Comparison of ENCODE assay signal across 9 mouse cellular contexts in genomic region chr13:4662336-4663101, GRCm38 (mm10). TPM values are rescaled to one million over a fixed set of nuclear protein-coding genes. Genes with fewer than 3 reads are reported as not detected.
DNase-seq lines count a peak whose midpoint lies in the region; ATAC-seq and TF ChIP-seq lines count a peak whose summit lies in the region.
"Had no signal": no experiment of that assay in that cellular context is flagged by ENCODE, and none has a peak within 500 bp of the region (broad histone marks: within the 10 kb centered on the region; RNA-seq: fewer than 3 reads in every experiment).

No protein-coding gene starts in this region.

- no peak overlapping the region for H3K27ac ChIP-seq in forebrain, embryonic 16.5 days (ENCODE audit: low read length)
- H3K27ac ChIP-seq in intestine, embryonic 16.5 days (ENCODE audit: low read length) = no peak overlapping the region
- H3K27ac ChIP-seq in liver, embryonic 15.5 days (replicated peaks) = no peak overlapping the region
- H3K27ac ChIP-seq: heart, embryonic 15.5 days had no signal

- TF ChIP-seq CTCF in brain, embryonic 14.5 days (IDR thresholded peaks at IDR 0.05; ENCODE audit: borderline replicate concordance, extremely low read depth, insufficient read depth, insufficient read length) = peak; percentile 49; the same call in 1 of the 2 replicates

- TF ChIP-seq POLR2A in brain, embryonic 14.5 days (IDR thresholded peaks at IDR 0.05; ENCODE audit: borderline replicate concordance, extremely low read depth, insufficient read depth, insufficient read length, poor library complexity, severe bottlenecking) = no peak

- no peak overlapping the region for H3K4me3 ChIP-seq in forebrain, embryonic 16.5 days (replicated peaks; ENCODE audit: low read length)
- no peak overlapping the region for H3K4me3 ChIP-seq in intestine, embryonic 16.5 days (ENCODE audit: low read length)
- H3K4me3 ChIP-seq in liver, embryonic 15.5 days (replicated peaks) = no peak overlapping the region
- H3K4me3 ChIP-seq: heart, embryonic 15.5 days had no signal

- peak; percentile 79 for ATAC-seq in forebrain, embryonic 16.5 days
- peak; percentile 83 for ATAC-seq in intestine, embryonic 16.5 days
- ATAC-seq in liver, embryonic 15.5 days (ENCODE audit: insufficient read depth) = 0 out of 2 replicates have a peak, but pooled peaks have one; percentile 42

- no peaks in the 10 kb centered on the region for H3K27me3 ChIP-seq in forebrain, embryonic 16.5 days (replicated peaks; ENCODE audit: control insufficient read depth, insufficient read depth, low read length)
- no peaks in the 10 kb centered on the region for H3K27me3 ChIP-seq in intestine, embryonic 16.5 days (replicated peaks; ENCODE audit: control insufficient read depth, insufficient read depth, low read length)
- no peaks in the 10 kb centered on the region for H3K27me3 ChIP-seq in liver, embryonic 15.5 days
- H3K27me3 ChIP-seq: heart, embryonic 15.5 days had no signal

- intact Hi-C loops in gastrocnemius, postnatal 36 days (cut with DNase I) = loop anchor here (10.0 kb wide), 1 partner anchor 1872 kb away; no protein-coding TSS in a partner anchor

- H3K4me2 ChIP-seq in forebrain, embryonic 16.5 days (ENCODE audit: low read length) = peak overlapping the region; percentile 3; the same call in 1 of the 2 replicates
- no peak overlapping the region for H3K4me2 ChIP-seq in intestine, embryonic 16.5 days (ENCODE audit: low read depth, low read length)
- H3K4me2 ChIP-seq in liver, embryonic 15.5 days = no peak overlapping the region
- H3K4me2 ChIP-seq: heart, embryonic 15.5 days had no signal

- DNase-seq in right cerebral cortex, adult 2 months (ENCODE audit: low spot score in 2 of 2) = peak; percentile 42 to 68
- no peak for DNase-seq in right cerebral cortex, postnatal 25 days
- peak; percentile 85 for DNase-seq in brain, embryonic 14.5 days (ENCODE audit: low read depth)
- DNase-seq in retina, postnatal 7 days (ENCODE audit: low read depth, low spot score) = peak; percentile 39
- DNase-seq in gastrocnemius, postnatal 36 days = no peak

- H3K9me3 ChIP-seq in forebrain, embryonic 16.5 days (ENCODE audit: control insufficient read depth, low read length) = no peaks in the 10 kb centered on the region
- H3K9me3 ChIP-seq in intestine, embryonic 16.5 days (ENCODE audit: control insufficient read depth, low read length) = no peaks in the 10 kb centered on the region
- H3K9me3 ChIP-seq in liver, embryonic 15.5 days (replicated peaks) = no peaks in the 10 kb centered on the region
- H3K9me3 ChIP-seq: heart, embryonic 15.5 days had no signal

- no peaks in the 10 kb centered on the region for H3K4me1 ChIP-seq in forebrain, embryonic 16.5 days (replicated peaks; ENCODE audit: control insufficient read depth, insufficient read depth, low read length)
- no peaks in the 10 kb centered on the region for H3K4me1 ChIP-seq in intestine, embryonic 16.5 days (ENCODE audit: control insufficient read depth, insufficient read depth, low read length)
- H3K4me1 ChIP-seq in liver, embryonic 15.5 days (replicated peaks) = no peaks in the 10 kb centered on the region
- H3K4me1 ChIP-seq: heart, embryonic 15.5 days had no signal

- no peaks in the 10 kb centered on the region for H3K36me3 ChIP-seq in forebrain, embryonic 16.5 days (ENCODE audit: control insufficient read depth, insufficient read depth)
- H3K36me3 ChIP-seq in intestine, embryonic 16.5 days (ENCODE audit: control insufficient read depth, insufficient read depth, low read length) = no peaks in the 10 kb centered on the region
- H3K36me3 ChIP-seq in liver, embryonic 15.5 days (replicated peaks) = no peaks in the 10 kb centered on the region
- H3K36me3 ChIP-seq: heart, embryonic 15.5 days had no signal

- 43% methylated on average over 13 of the region's 13 CpGs for WGBS in forebrain, embryonic 16.5 days
- 41% methylated on average over 13 of the region's 13 CpGs for WGBS in intestine, embryonic 16.5 days
- WGBS in liver, embryonic 15.5 days (ENCODE audit: insufficient replicate concordance) = 16% methylated on average over 13 of the region's 13 CpGs

- H3K9ac ChIP-seq in forebrain, embryonic 16.5 days (replicated peaks; ENCODE audit: low read depth, low read length) = no peak overlapping the region
- H3K9ac ChIP-seq in intestine, embryonic 16.5 days (ENCODE audit: low read depth, low read length) = no peak overlapping the region
- no peak overlapping the region for H3K9ac ChIP-seq in liver, embryonic 15.5 days
- H3K9ac ChIP-seq: heart, embryonic 15.5 days had no signal

RNA-seq across cellular contexts. Expression of gene Akr1e1, which starts 53.5 kb away (rescaled TPM):
- polyA plus RNA-seq in brain, embryonic 14.5 days (2012; rRNA removed) = 18.0 and 19.8 TPM in 2 replicates
- polyA plus RNA-seq in forebrain, embryonic 16.5 days (2015; fragmentation: Nextera tagmentation; extraction: Ambion mirVana) = 45.3 and 48.0 TPM in 2 replicates
- 56.0 and 61.2 TPM in 2 replicates for polyA plus RNA-seq in intestine, embryonic 16.5 days (2015; fragmentation: Nextera tagmentation; extraction: Ambion mirVana)
- polyA plus RNA-seq in liver, embryonic 15.5 days (2015; fragmentation: Nextera tagmentation; extraction: Ambion mirVana) = 17.1 and 17.4 TPM in 2 replicates
- 10 to 100 TPM; 11.0 to 11.3 TPM for total RNA-seq in gastrocnemius, postnatal 36 days (2021)

Comparison
In these comparisons a context has a peak if more than half of its experiments do, and no peak if none do; other contexts are left out.
1. DNase-seq: peak in right cerebral cortex, adult 2 months (2 of 2), brain, embryonic 14.5 days (single experiment) and retina, postnatal 7 days (single experiment); none in right cerebral cortex, postnatal 25 days (single experiment) and gastrocnemius, postnatal 36 days (0 of 2).
2. Peak in every context shown above with its lines, with median percentiles within 50 percentile points of each other: ATAC-seq.